Mouse (Mus musculus): ENCODE measurements around the gene Mettl16. TPM values are rescaled to one million over a fixed set of nuclear protein-coding genes. Genes with fewer than 3 reads are reported as not detected.

Gene Mettl16
- polyA plus RNA-seq, 1 experiment from 2014 or later: 72.4 TPM

GRCm38 (mm10) chr11:74845784-74846183 lies 75.2 kb downstream of the Mettl16 start:
- Histone ChIP-seq H3K27me3 (ENCODE audit: low read depth, poor library complexity, severe bottlenecking) (no peaks in the 10 kb centered on the region), H3K36me3 (peaks cover 51% of the 10 kb centered on the region), H3K9me3 (replicated peaks) (no peaks in the 10 kb centered on the region), H3K27ac (no peak overlapping the region), H3K4me3 (no peak overlapping the region), H3K4me1 (peaks cover 30% of the 10 kb centered on the region)
- 68% methylated on average over 3 of the region's 3 CpGs for WGBS
- no peak for DNase-seq (ENCODE audit: low spot score)

DNA sequence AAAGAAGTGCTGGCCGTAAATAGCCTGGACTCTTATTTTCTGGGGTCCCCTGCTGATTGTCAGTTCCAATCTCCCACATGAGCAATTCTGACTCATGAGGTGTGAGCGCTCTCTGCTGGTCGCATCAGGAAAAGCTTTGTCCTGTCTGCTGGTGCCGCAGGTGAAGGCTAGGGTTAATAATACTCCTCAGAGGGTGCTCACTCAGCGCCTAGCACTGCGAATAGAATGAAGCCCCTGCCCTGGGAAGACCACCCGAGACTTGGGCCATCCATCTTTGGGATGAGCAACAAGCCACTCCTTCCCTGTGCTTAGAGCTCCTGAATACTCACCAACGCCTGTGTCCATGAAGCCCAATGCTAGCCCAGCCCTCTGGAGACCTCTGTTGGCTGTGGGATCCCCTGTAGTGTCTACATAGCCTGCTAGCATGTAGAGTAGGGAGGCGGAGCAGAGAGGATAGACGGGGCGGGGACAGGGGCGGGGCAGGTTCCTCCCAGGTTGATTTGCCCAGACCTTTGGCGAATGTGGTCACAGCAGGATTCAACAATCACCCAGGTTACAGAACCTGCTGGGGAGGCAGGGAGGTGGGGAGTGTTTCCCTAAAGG lies 77.4 kb downstream of the Mettl16 start:
- Histone ChIP-seq H3K27me3 (ENCODE audit: low read depth, poor library complexity, severe bottlenecking) (no peaks in the 10 kb centered on the region), H3K4me1 (peaks cover 26% of the 10 kb centered on the region), H3K27ac (no peak overlapping the region), H3K9me3 (replicated peaks) (no peaks in the 10 kb centered on the region), H3K4me3 (no peak overlapping the region), H3K36me3 (peaks cover 30% of the 10 kb centered on the region)
- peak; percentile 75 for DNase-seq (ENCODE audit: low spot score)
- 2% methylated on average over 13 of the region's 13 CpGs for WGBS

DNA sequence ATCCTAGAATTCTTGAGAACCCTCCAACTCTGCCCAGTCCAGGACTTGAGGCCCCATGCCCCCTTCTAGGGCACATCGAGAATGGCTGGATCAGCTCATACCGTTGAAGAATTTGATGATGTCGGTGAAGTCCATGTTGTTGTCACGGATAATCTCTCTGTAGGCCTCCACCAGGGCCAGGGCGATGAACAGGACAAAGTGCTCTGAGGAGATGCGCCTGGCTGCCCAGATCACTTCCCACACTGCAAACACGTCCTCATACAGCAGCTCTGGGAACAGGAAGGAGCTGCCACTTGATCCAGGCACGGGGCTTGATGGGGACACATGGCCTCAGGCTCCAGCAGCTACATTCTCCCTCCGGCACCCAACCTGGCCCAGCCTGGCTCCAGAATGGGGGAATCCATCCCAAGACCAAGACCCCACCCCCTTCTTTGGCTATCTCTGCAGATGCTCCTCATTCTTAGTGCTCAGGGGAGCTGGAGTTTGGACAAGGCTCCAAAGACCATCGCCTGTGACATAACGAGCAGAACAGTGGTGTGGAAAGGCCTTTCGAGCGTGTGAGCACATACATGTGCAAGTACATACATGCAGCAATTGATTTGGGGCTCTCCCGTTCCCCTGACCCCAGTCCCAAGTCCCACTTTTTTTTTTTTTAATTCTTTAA lies 80.5 kb downstream of the Mettl16 start:
- H3K27ac ChIP-seq: no peak overlapping the region
- no peak for DNase-seq (ENCODE audit: low spot score)
- WGBS: 83% methylated on average over 14 of the region's 14 CpGs
- H3K36me3 ChIP-seq: no peaks in the 10 kb centered on the region
- no peaks in the 10 kb centered on the region for H3K9me3 ChIP-seq (replicated peaks)
- H3K4me1 ChIP-seq: peaks cover 21% of the 10 kb centered on the region
- H3K4me3 ChIP-seq: no peak overlapping the region
- no peaks in the 10 kb centered on the region for H3K27me3 ChIP-seq (ENCODE audit: low read depth, poor library complexity, severe bottlenecking)

GRCm38 (mm10) chr11:74857756-74858155 lies 87.1 kb downstream of the Mettl16 start:
- H3K27ac ChIP-seq: no peak overlapping the region
- no peaks in the 10 kb centered on the region for H3K27me3 ChIP-seq (ENCODE audit: low read depth, poor library complexity, severe bottlenecking)
- no peak for DNase-seq (ENCODE audit: low spot score)
- H3K4me3 ChIP-seq: no peak overlapping the region
- WGBS: 84% methylated on average over 9 of the region's 9 CpGs
- no peaks in the 10 kb centered on the region for H3K36me3 ChIP-seq
- H3K9me3 ChIP-seq (replicated peaks): no peaks in the 10 kb centered on the region
- peaks cover 5% of the 10 kb centered on the region for H3K4me1 ChIP-seq

DNA sequence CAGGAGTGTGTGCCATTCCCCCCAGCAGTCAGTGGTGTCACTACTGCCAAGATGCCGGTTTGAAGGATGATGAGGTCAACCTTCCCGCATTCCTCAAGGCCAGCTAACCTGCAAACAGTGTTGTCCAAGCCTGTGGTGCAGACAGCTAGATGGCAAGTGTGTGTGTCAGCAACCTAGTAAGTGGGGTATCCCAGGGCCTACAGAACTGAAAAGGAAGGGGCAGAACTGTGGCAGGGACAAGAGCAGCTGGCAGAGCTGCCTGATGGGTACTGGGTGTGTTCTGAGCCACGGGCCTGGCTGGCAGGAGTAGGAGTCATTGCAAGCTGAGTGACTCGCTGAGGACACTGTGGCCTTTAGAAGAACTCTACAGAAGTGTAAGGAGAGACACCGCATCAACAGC lies 91.5 kb downstream of the Mettl16 start:
- no peaks in the 10 kb centered on the region for H3K9me3 ChIP-seq (replicated peaks)
- H3K36me3 ChIP-seq: peaks cover 5% of the 10 kb centered on the region; the same call in 1 of the 2 replicates
- H3K4me3 ChIP-seq: no peak overlapping the region
- no peak overlapping the region for H3K27ac ChIP-seq
- DNase-seq (ENCODE audit: low spot score): no peak
- peaks cover 7% of the 10 kb centered on the region for H3K4me1 ChIP-seq
- no peaks in the 10 kb centered on the region for H3K27me3 ChIP-seq (ENCODE audit: low read depth, poor library complexity, severe bottlenecking)
- 81% methylated on average over 5 of the region's 5 CpGs for WGBS

GRCm38 (mm10) chr11:74863471-74863870 lies 92.8 kb downstream of the Mettl16 start:
- Histone ChIP-seq H3K4me3 (no peak overlapping the region), H3K4me1 (peaks cover 7% of the 10 kb centered on the region), H3K27ac (no peak overlapping the region), H3K9me3 (replicated peaks) (no peaks in the 10 kb centered on the region), H3K36me3 (peaks cover 5% of the 10 kb centered on the region; the same call in 1 of the 2 replicates), H3K27me3 (ENCODE audit: low read depth, poor library complexity, severe bottlenecking) (no peaks in the 10 kb centered on the region)
- DNase-seq (ENCODE audit: low spot score): peak; percentile 50
- WGBS: 22% methylated on average over 11 of the region's 11 CpGs

DNA sequence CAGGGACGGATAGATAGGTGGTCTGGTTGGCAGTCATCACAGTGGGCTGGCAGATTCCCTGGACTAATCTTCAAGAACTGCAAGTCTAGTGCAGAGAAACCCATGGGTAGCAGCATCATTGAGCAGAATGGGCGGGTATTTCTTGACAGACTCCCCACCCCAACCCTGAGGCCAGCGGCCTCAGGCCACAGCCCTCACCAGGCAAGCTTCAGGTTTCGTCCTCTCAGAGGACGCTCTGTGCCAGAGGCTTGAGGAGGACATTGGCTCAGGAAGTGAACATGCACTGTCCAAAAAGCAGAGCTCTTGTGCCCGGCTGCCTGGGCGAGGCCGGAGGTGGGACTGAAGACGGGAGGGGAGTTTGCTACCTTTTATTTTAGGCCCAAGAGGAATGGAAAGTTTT lies 93.8 kb downstream of the Mettl16 start:
- Histone ChIP-seq H3K36me3 (peaks cover 5% of the 10 kb centered on the region; the same call in 1 of the 2 replicates), H3K27me3 (ENCODE audit: low read depth, poor library complexity, severe bottlenecking) (no peaks in the 10 kb centered on the region), H3K4me1 (peaks cover 7% of the 10 kb centered on the region), H3K9me3 (replicated peaks) (no peaks in the 10 kb centered on the region), H3K27ac (no peak overlapping the region), H3K4me3 (no peak overlapping the region)
- no peak for DNase-seq (ENCODE audit: low spot score)
- WGBS: 86% methylated on average over 9 of the region's 9 CpGs

DNA sequence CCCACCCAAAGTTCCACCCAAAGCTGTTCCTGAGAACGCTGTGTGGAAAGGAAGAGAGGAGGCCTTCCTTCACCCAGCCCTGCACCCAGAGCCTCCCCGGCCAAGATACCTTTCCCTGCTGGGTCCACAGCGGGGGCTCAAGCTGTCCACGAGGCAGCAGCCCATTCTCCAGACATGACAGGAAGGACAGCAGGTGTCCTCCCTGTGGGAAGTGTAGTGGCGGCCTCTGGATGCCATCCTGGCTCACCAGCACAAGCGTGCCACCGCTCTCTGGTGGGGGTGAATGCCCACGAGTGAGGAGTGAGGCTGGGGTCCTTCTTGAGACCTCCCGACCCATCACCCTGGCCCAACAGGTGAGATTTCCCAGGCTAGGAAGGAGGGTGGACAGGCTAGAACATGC lies 94.6 kb downstream of the Mettl16 start:
- H3K9me3 ChIP-seq (replicated peaks): no peaks in the 10 kb centered on the region
- no peak overlapping the region for H3K4me3 ChIP-seq
- H3K27me3 ChIP-seq (ENCODE audit: low read depth, poor library complexity, severe bottlenecking): no peaks in the 10 kb centered on the region
- no peak overlapping the region for H3K27ac ChIP-seq
- 87% methylated on average over 9 of the region's 9 CpGs for whole genome bisulfite sequencing
- H3K36me3 ChIP-seq: peaks cover 5% of the 10 kb centered on the region; the same call in 1 of the 2 replicates
- peaks cover 7% of the 10 kb centered on the region for H3K4me1 ChIP-seq
- no peak for DNase-seq (ENCODE audit: low spot score)

GRCm38 (mm10) chr11:74866640-74867039 lies 96.0 kb downstream of the Mettl16 start:
- no peak overlapping the region for H3K4me3 ChIP-seq
- peaks cover 5% of the 10 kb centered on the region; the same call in 1 of the 2 replicates for H3K36me3 ChIP-seq
- H3K4me1 ChIP-seq: peaks cover 8% of the 10 kb centered on the region
- no peaks in the 10 kb centered on the region for H3K9me3 ChIP-seq (replicated peaks)
- no peak overlapping the region for H3K27ac ChIP-seq
- H3K27me3 ChIP-seq (ENCODE audit: low read depth, poor library complexity, severe bottlenecking): no peaks in the 10 kb centered on the region
- WGBS: 86% methylated on average over 4 of the region's 4 CpGs
- no peak for DNase-seq (ENCODE audit: low spot score)

DNA sequence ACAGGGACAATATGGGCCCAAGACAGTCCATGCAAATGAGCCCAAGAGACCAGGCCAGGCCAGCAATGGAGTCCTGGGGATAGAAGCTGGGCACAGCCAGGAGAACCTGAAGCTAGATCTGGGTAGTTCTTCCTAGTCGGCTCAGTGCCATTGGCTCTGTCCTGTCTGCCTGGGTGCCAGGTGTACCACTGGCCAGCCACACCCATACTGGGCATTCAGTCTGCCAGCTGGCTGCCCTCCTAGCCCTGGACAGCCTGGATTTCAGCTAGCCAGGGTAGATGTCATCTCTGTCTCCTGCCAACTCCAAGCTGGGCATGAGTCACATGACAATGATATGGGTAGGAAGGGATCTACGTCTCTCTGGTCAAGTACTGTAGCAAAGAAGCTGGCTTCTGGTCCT lies 96.6 kb downstream of the Mettl16 start:
- no peak overlapping the region for H3K4me3 ChIP-seq
- 82% methylated on average over 2 of the region's 2 CpGs for WGBS
- no peaks in the 10 kb centered on the region for H3K27me3 ChIP-seq (ENCODE audit: low read depth, poor library complexity, severe bottlenecking)
- no peaks in the 10 kb centered on the region for H3K9me3 ChIP-seq (replicated peaks)
- H3K36me3 ChIP-seq: peaks cover 5% of the 10 kb centered on the region; the same call in 1 of the 2 replicates
- H3K27ac ChIP-seq: no peak overlapping the region
- H3K4me1 ChIP-seq: peaks cover 8% of the 10 kb centered on the region
- DNase-seq (ENCODE audit: low spot score): no peak

DNA sequence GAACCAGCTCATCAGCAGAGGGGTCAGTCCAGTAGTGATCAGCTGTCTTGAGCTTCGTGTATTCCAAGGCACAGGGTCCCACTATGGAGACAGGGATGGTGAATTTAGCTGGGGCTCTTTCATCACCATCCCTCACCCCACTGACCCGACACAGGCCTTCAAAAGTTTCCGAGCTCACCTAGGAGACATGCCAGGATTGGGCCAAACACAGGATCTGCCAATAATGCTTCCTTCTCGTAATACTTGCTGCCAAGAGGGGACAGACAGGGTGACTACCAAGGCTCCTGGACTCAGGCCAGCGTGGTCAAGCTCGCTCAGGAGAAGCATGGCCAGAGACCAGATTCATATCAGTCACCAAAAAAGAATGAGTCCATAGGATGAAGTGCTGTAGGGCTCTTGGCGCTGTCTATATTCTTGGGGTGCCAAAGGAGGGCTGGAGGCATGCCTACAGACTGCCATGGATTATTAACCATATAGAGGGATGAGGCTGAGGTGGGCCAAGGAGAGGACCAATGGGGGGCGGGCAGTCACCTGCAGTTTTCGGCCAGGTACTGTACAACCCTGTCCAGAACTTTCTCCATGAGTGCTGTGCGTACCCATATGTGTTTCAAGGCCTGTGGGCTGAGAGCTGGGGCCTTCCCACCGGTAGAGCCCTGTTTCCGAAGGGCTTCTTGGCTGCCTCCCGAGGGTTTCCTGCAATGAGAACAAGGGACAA lies 97.6 kb downstream of the Mettl16 start:
- H3K27me3 ChIP-seq (ENCODE audit: low read depth, poor library complexity, severe bottlenecking): no peaks in the 10 kb centered on the region
- no peaks in the 10 kb centered on the region for H3K9me3 ChIP-seq (replicated peaks)
- no peak for DNase-seq (ENCODE audit: low spot score)
- 91% methylated on average over 13 of the region's 13 CpGs for WGBS
- H3K36me3 ChIP-seq: peaks cover 5% of the 10 kb centered on the region; the same call in 1 of the 2 replicates
- H3K4me1 ChIP-seq: peaks cover 8% of the 10 kb centered on the region
- no peak overlapping the region for H3K27ac ChIP-seq
- H3K4me3 ChIP-seq: no peak overlapping the region

- 84% methylated on average over 6 of the region's 6 CpGs for WGBS
- H3K4me1 ChIP-seq: peaks cover 10% of the 10 kb centered on the region
- DNase-seq (ENCODE audit: low spot score): no peak
- peaks cover 5% of the 10 kb centered on the region; the same call in 1 of the 2 replicates for H3K36me3 ChIP-seq
- H3K9me3 ChIP-seq (replicated peaks): no peaks in the 10 kb centered on the region
- no peak overlapping the region for H3K4me3 ChIP-seq
- no peaks in the 10 kb centered on the region for H3K27me3 ChIP-seq (ENCODE audit: low read depth, poor library complexity, severe bottlenecking)
- H3K27ac ChIP-seq: no peak overlapping the region
These were observed 99.0 kb downstream of the Mettl16 start for GRCm38 (mm10) chr11:74869603-74870002.

DNA sequence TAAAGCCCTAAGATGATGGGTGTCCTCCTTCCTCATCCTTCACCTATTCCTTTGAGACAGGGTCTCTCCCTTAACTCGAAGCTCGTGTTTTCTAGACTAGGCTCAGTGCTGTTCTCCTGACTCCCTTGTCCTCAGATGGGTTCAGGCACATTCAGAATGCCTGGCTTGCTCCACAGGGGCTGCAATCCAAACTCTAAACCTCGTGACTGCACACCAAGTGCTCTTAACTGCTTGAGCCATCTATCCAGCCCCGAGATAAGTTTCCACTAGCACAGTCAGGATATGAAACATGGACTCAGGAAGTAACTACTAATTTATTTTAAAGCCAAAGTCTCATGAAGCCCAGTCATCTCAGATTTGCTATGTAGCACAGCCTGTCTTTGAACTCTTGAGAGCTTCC lies 99.9 kb downstream of the Mettl16 start:
- Histone ChIP-seq H3K4me1 (peaks cover 12% of the 10 kb centered on the region), H3K27me3 (ENCODE audit: low read depth, poor library complexity, severe bottlenecking) (no peaks in the 10 kb centered on the region), H3K27ac (no peak overlapping the region), H3K4me3 (no peak overlapping the region), H3K9me3 (replicated peaks) (no peaks in the 10 kb centered on the region), H3K36me3 (no peaks in the 10 kb centered on the region)
- whole genome bisulfite sequencing: 79% methylated on average over 4 of the region's 4 CpGs
- no peak for DNase-seq (ENCODE audit: low spot score)

Data from limb, embryonic 10.5 days (tissue).